31 mouse cellular contexts compared by ENCODE assay signal in genomic region chr1:91084374-91084773, GRCm38 (mm10).
DNase-seq lines count a peak whose midpoint lies in the region; ATAC-seq lines count a peak whose summit lies in the region.
"Had no signal": no experiment of that assay in that cellular context is flagged by ENCODE, and none has a peak within 500 bp of the region (broad histone marks: within the 10 kb centered on the region; RNA-seq: fewer than 3 reads in every experiment).

No protein-coding gene starts in this region.

- ATAC-seq in forebrain, embryonic 12.5 days (ENCODE audit: low FRiP score) = no peak
- ATAC-seq in heart, embryonic 11.5 days (replicated peaks; ENCODE audit: insufficient number of reproducible peaks, low FRiP score, low TSS enrichment) = no peak
- ATAC-seq in heart, embryonic 16.5 days (replicated peaks; ENCODE audit: extremely low read depth, insufficient read depth, low FRiP score) = no peak
- no peak for ATAC-seq in lung, embryonic 15.5 days (ENCODE audit: borderline replicate concordance, extremely low read depth, low FRiP score, low TSS enrichment)
- ATAC-seq: activated CD4-positive, CD25-positive, alpha-beta regulatory T cell, adult 4 months; forebrain, embryonic 15.5 days had no signal

- peaks cover 24% of the 10 kb centered on the region for H3K4me1 ChIP-seq in forebrain, embryonic 10.5 days
- peaks cover 7% of the 10 kb centered on the region for H3K4me1 ChIP-seq in forebrain, embryonic 12.5 days
- peaks cover 55% of the 10 kb centered on the region for H3K4me1 ChIP-seq in heart, embryonic 11.5 days (ENCODE audit: control insufficient read depth, insufficient read depth, low read length)
- peaks cover 70% of the 10 kb centered on the region for H3K4me1 ChIP-seq in heart, embryonic 16.5 days (ENCODE audit: control insufficient read depth, insufficient read depth, low read length)
- H3K4me1 ChIP-seq in lung, embryonic 15.5 days = peaks cover 37% of the 10 kb centered on the region
- H3K4me1 ChIP-seq: forebrain, embryonic 15.5 days had no signal

- H3K9ac ChIP-seq in forebrain, embryonic 12.5 days = no peak overlapping the region
- peak overlapping the region; percentile 55 for H3K9ac ChIP-seq in heart, embryonic 11.5 days (ENCODE audit: low read depth, low read length)
- H3K9ac ChIP-seq in heart, embryonic 16.5 days (ENCODE audit: low read length) = peak overlapping the region; percentile 65
- no peak overlapping the region for H3K9ac ChIP-seq in lung, embryonic 15.5 days
- H3K9ac ChIP-seq: embryonic facial prominence, embryonic 15.5 days; forebrain, embryonic 15.5 days; hindbrain, embryonic 14.5 days; liver, embryonic 14.5 days; lung, embryonic 14.5 days; midbrain, embryonic 12.5 days; neural tube, embryonic 12.5 days had no signal

- no peaks in the 10 kb centered on the region for H3K36me3 ChIP-seq in forebrain, embryonic 10.5 days (replicated peaks)
- no peaks in the 10 kb centered on the region for H3K36me3 ChIP-seq in forebrain, embryonic 12.5 days (replicated peaks)
- H3K36me3 ChIP-seq in heart, embryonic 11.5 days (ENCODE audit: control insufficient read depth, insufficient read depth, low read length) = peaks cover 5% of the 10 kb centered on the region; the same call in 1 of the 2 replicates
- H3K36me3 ChIP-seq in heart, embryonic 16.5 days (ENCODE audit: control insufficient read depth, insufficient read depth) = peaks cover 13% of the 10 kb centered on the region
- H3K36me3 ChIP-seq in lung, embryonic 15.5 days = no peaks in the 10 kb centered on the region
- H3K36me3 ChIP-seq: embryonic facial prominence, embryonic 15.5 days; forebrain, embryonic 15.5 days; midbrain, embryonic 12.5 days; neural tube, embryonic 12.5 days had no signal

- H3K27ac ChIP-seq in forebrain, embryonic 10.5 days = peak overlapping the region; percentile 2; the same call in 1 of the 2 replicates
- H3K27ac ChIP-seq in forebrain, embryonic 12.5 days = no peak overlapping the region
- H3K27ac ChIP-seq in heart, embryonic 11.5 days (ENCODE audit: low read depth, low read length) = peak overlapping the region; percentile 86
- H3K27ac ChIP-seq in heart, embryonic 16.5 days (ENCODE audit: low read length) = peak overlapping the region; percentile 89
- peak overlapping the region; percentile 32 for H3K27ac ChIP-seq in lung, embryonic 15.5 days
- H3K27ac ChIP-seq: forebrain, embryonic 15.5 days; hindbrain, embryonic 14.5 days; liver, embryonic 14.5 days; midbrain, embryonic 12.5 days; neural tube, embryonic 12.5 days had no signal

- H3K9me3 ChIP-seq in forebrain, embryonic 10.5 days = no peaks in the 10 kb centered on the region
- H3K9me3 ChIP-seq in forebrain, embryonic 12.5 days = no peaks in the 10 kb centered on the region
- H3K9me3 ChIP-seq in heart, embryonic 11.5 days (replicated peaks; ENCODE audit: control insufficient read depth, low read length) = no peaks in the 10 kb centered on the region
- H3K9me3 ChIP-seq in heart, embryonic 16.5 days (replicated peaks; ENCODE audit: control insufficient read depth, low read length) = no peaks in the 10 kb centered on the region
- H3K9me3 ChIP-seq in lung, embryonic 15.5 days = no peaks in the 10 kb centered on the region
- H3K9me3 ChIP-seq: embryonic facial prominence, embryonic 15.5 days; forebrain, embryonic 15.5 days; megakaryocyte, embryonic 14.5 days; midbrain, embryonic 12.5 days; neural tube, embryonic 12.5 days had no signal

- no peak for DNase-seq in forebrain, embryonic 10.5 days (ENCODE audit: extremely low spot score, low spot score)
- no peak for DNase-seq in heart, adult 11 months
- DNase-seq in heart, adult 18-20 months = no peak
- no peak for DNase-seq in lung, adult 18-20 months
- DNase-seq: adrenal gland, adult 8-10 months; cerebellum, adult 2 months; cerebellum, postnatal 14 days; heart, postnatal 14 days; kidney, adult 18-20 months; kidney, postnatal 14 days; layer of hippocampus, adult 9-11 months; liver; lung, postnatal 4 days; right cerebral cortex, adult 18-20 months; thymus, adult 18-20 months; thymus, postnatal 25 days had no signal

- 93% methylated on average over 8 of the region's 8 CpGs for WGBS in forebrain, embryonic 10.5 days
- WGBS in forebrain, embryonic 12.5 days = 94% methylated on average over 8 of the region's 8 CpGs
- WGBS in heart, embryonic 11.5 days (ENCODE audit: insufficient replicate concordance) = 65% methylated on average over 8 of the region's 8 CpGs
- WGBS in heart, embryonic 16.5 days = 58% methylated on average over 8 of the region's 8 CpGs
- WGBS in lung, embryonic 15.5 days = 72% methylated on average over 8 of the region's 8 CpGs

- H3K27me3 ChIP-seq in forebrain, embryonic 10.5 days (ENCODE audit: poor library complexity, severe bottlenecking) = no peaks in the 10 kb centered on the region
- no peaks in the 10 kb centered on the region for H3K27me3 ChIP-seq in forebrain, embryonic 12.5 days
- H3K27me3 ChIP-seq in heart, embryonic 11.5 days (ENCODE audit: control insufficient read depth, insufficient read depth, low read length) = no peaks in the 10 kb centered on the region
- H3K27me3 ChIP-seq in heart, embryonic 16.5 days (ENCODE audit: control insufficient read depth, insufficient read depth, low read length) = no peaks in the 10 kb centered on the region
- no peaks in the 10 kb centered on the region for H3K27me3 ChIP-seq in lung, embryonic 15.5 days
- H3K27me3 ChIP-seq: CH12.LX; embryonic facial prominence, embryonic 15.5 days; forebrain, embryonic 15.5 days; megakaryocyte, embryonic 14.5 days; midbrain, embryonic 12.5 days; neural tube, embryonic 12.5 days had no signal

- no peak overlapping the region for H3K4me2 ChIP-seq in forebrain, embryonic 12.5 days
- H3K4me2 ChIP-seq in heart, embryonic 11.5 days = no peak overlapping the region
- H3K4me2 ChIP-seq in heart, embryonic 16.5 days (ENCODE audit: low read depth, low read length) = peak overlapping the region; percentile 18; the same call in 1 of the 2 replicates
- no peak overlapping the region for H3K4me2 ChIP-seq in lung, embryonic 15.5 days
- H3K4me2 ChIP-seq: embryonic facial prominence, embryonic 15.5 days; forebrain, embryonic 15.5 days; hindbrain, embryonic 14.5 days; lung, embryonic 14.5 days; midbrain, embryonic 12.5 days; neural tube, embryonic 12.5 days had no signal

- no peak overlapping the region for H3K4me3 ChIP-seq in forebrain, embryonic 10.5 days
- H3K4me3 ChIP-seq in forebrain, embryonic 12.5 days (replicated peaks) = no peak overlapping the region
- H3K4me3 ChIP-seq in heart, embryonic 11.5 days (ENCODE audit: low read depth, low read length) = no peak overlapping the region
- H3K4me3 ChIP-seq in heart, embryonic 16.5 days (ENCODE audit: low read length) = no peak overlapping the region
- no peak overlapping the region for H3K4me3 ChIP-seq in lung, embryonic 15.5 days
- H3K4me3 ChIP-seq: embryonic facial prominence, embryonic 15.5 days; forebrain, embryonic 15.5 days; megakaryocyte, embryonic 14.5 days; midbrain, embryonic 12.5 days; myocyte; neural tube, embryonic 12.5 days had no signal

Comparison
In these comparisons a context has a peak if more than half of its experiments do, and no peak if none do; other contexts are left out.
1. H3K9ac ChIP-seq: peak in heart, embryonic 11.5 days (single experiment) and heart, embryonic 16.5 days (single experiment); none in forebrain, embryonic 12.5 days (single experiment) and lung, embryonic 15.5 days (single experiment).